Mouse (Mus musculus) lung, adult 2 months (tissue): ENCODE results near the gene Fndc3a.

Experiments used
- CTCF ChIP-seq: fragments of 200-500 bp; IDR thresholded peaks from 2 replicates; pipeline ENCODE4 v1.5.1; 2011; ENCODE audit warnings: mild to moderate bottlenecking, low read length, control low read depth; ENCODE audit not compliant: insufficient read depth
- POLR2A ChIP-seq: fragments of 200-500 bp; IDR thresholded peaks from 2 replicates; pipeline ENCODE4 v1.6.1; 2011; ENCODE audit warnings: low read depth, mild to moderate bottlenecking, control low read depth, low read length, borderline replicate concordance; ENCODE audit errors: extremely low read depth

GRCm38 (mm10) chr14:72638507-72638906 is 71.3 kb downstream of the Fndc3a start:
- no peak for TF ChIP-seq CTCF
- no peak for TF ChIP-seq POLR2A
